Mouse (Mus musculus) kidney, adult 11 months (tissue): ENCODE results near the gene Sh3bp2.
"Not testable (repeated sequence)": the region's sequence is repeated elsewhere in the genome, so short reads cannot be mapped to it uniquely, and the experiment has no call there.

ENCODE experiments used
- DNase-seq: peaks from one replicate; pipeline ENCODE4 v3.0.0; 2022

The Sh3bp2 gene

GRCm38 (mm10) chr5:34527352-34527751 is 1.7 kb downstream of the Sh3bp2 start:
- DNase-seq: no peak

GRCm38 (mm10) chr5:34528724-34529123 is 3.1 kb downstream of the Sh3bp2 start:
- no peak for DNase-seq

- DNase-seq: no peak
These were observed 4.5 kb downstream of the Sh3bp2 start for GRCm38 (mm10) chr5:34530116-34530515.

- peak; percentile 57 for DNase-seq
These were observed 5.0 kb downstream of the Sh3bp2 start for GRCm38 (mm10) chr5:34530687-34531086.

GRCm38 (mm10) chr5:34533066-34533465 is 7.4 kb downstream of the Sh3bp2 start:
- no peak for DNase-seq

GRCm38 (mm10) chr5:34533820-34534219 is 8.2 kb downstream of the Sh3bp2 start:
- DNase-seq: no peak

- no peak for DNase-seq
These were observed 9.3 kb downstream of the Sh3bp2 start for GRCm38 (mm10) chr5:34534776-34535581.

GRCm38 (mm10) chr5:34535831-34536230 is 10.2 kb downstream of the Sh3bp2 start:
- DNase-seq: no peak

- DNase-seq: no peak
These were observed 12.4 kb downstream of the Sh3bp2 start for GRCm38 (mm10) chr5:34538079-34538478.

GRCm38 (mm10) chr5:34538527-34538926 is 12.9 kb downstream of the Sh3bp2 start:
- no peak for DNase-seq

- no peak for DNase-seq
These were observed 13.5 kb downstream of the Sh3bp2 start for GRCm38 (mm10) chr5:34539121-34539520.

- no peak for DNase-seq
These were observed 16.5 kb downstream of the Sh3bp2 start for GRCm38 (mm10) chr5:34542166-34542565.

- no peak for DNase-seq
These were observed 17.5 kb downstream of the Sh3bp2 start for GRCm38 (mm10) chr5:34543114-34543513.

- no peak for DNase-seq
These were observed 21.8 kb downstream of the Sh3bp2 start for GRCm38 (mm10) chr5:34547410-34547809.

- no peak for DNase-seq
These were observed 23.5 kb downstream of the Sh3bp2 start for GRCm38 (mm10) chr5:34549135-34549482.

- DNase-seq: no peak
These were observed 24.0 kb downstream of the Sh3bp2 start for GRCm38 (mm10) chr5:34549483-34550221.

- DNase-seq: no peak
These were observed 24.6 kb downstream of the Sh3bp2 start for GRCm38 (mm10) chr5:34550251-34550650.

- DNase-seq: no peak
These were observed 26.2 kb downstream of the Sh3bp2 start for GRCm38 (mm10) chr5:34551821-34552220.

- DNase-seq: no peak
These were observed 38.2 kb downstream of the Sh3bp2 start for GRCm38 (mm10) chr5:34563854-34564253.

GRCm38 (mm10) chr5:34564291-34564690 is 38.7 kb downstream of the Sh3bp2 start:
- DNase-seq: no peak

GRCm38 (mm10) chr5:34565545-34566283 is 40.1 kb downstream of the Sh3bp2 start:
- no peak for DNase-seq

- DNase-seq: no peak
These were observed 45.9 kb downstream of the Sh3bp2 start for GRCm38 (mm10) chr5:34571551-34571950.

GRCm38 (mm10) chr5:34572568-34572967 is 46.9 kb downstream of the Sh3bp2 start:
- not testable (repeated sequence) for DNase-seq
